Mouse (Mus musculus) gastrocnemius, adult 8-10 months (tissue): ENCODE measurements around the gene Kcnn4. TPM values are rescaled to one million over a fixed set of nuclear protein-coding genes. Genes with fewer than 3 reads are reported as not detected.
A peak's percentile ranks its signal among the peaks of the same experiment; 100 is the strongest.
"Not testable (repeated sequence)": the region's sequence is repeated elsewhere in the genome, so short reads cannot be mapped to it uniquely, and the experiment has no call there.

Experiments
- DNase-seq, 2 experiments: peaks; one replicate each; pipeline ENCODE4 v3.0.0; 2022; ENCODE audit warnings: low spot score in 2 of 2
- total RNA-seq, 4 experiments: library from RNA; stranded (reverse); gene quantifications; 2 replicates each; pipeline ENCODE4 v1.2.4; 2022

Gene Kcnn4
- total RNA-seq, 4 experiments from 2014 or later: 0.17 to 0.74 (median 0.24) TPM

GRCm38 (mm10) chr7:24391077-24391476, 21.0 kb downstream of the Kcnn4 start:
- peak in 1 of 2 experiments; percentile 18 for DNase-seq

DNA sequence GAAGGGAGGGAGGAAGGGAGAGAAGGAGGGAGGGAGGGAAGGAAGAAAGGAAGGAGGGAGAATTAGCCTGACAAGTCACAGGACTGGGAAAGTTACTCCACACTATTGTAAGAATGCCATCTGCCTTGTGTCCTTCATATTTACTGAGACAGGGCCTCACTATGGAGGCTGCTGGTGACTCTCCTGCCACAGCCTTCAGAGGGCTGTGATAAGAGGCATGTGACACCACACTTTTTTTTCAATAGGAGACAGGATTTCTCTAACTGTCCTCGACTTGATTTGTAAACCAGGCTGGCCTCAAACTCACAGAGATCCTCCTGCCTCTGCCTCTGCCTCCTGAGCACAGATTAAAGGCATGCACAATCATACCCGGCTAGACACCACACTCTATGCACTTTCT, 21.6 kb downstream of the Kcnn4 start:
- no peak for DNase-seq

GRCm38 (mm10) chr7:24394054-24394453, 24.0 kb downstream of the Kcnn4 start:
- DNase-seq: no peak

GRCm38 (mm10) chr7:24394475-24395161, 24.6 kb downstream of the Kcnn4 start:
- no peak for DNase-seq

GRCm38 (mm10) chr7:24396832-24397231, 26.8 kb downstream of the Kcnn4 start:
- no peak for DNase-seq

- DNase-seq: no peak
Observed at GRCm38 (mm10) chr7:24398364-24398913, 28.4 kb downstream of the Kcnn4 start.

- peak; percentile 94 to 96 for DNase-seq
Observed at GRCm38 (mm10) chr7:24399256-24400081, 29.4 kb downstream of the Kcnn4 start, which contains the start of gene Smg9. Smg9 (plus strand) TSS chr7:24399619.

DNA sequence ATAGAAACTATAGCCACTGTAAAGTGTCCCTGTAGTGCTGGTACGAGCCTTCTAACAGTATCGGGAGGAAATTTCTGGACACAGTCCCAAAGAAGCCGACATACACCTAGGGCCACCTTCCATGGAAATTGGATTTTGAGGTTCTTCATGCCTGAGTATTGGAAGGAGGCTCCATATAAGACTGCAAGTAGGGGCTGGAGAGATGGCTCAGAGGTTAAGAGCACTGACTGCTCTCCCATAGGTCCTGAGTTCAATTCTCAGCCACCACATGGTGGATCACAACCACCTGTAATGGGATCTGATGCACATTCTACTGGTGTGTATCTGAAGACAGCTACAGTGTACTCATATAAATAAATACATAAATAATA, 30.0 kb downstream of the Kcnn4 start:
- DNase-seq: no peak

GRCm38 (mm10) chr7:24400489-24400888, 30.4 kb downstream of the Kcnn4 start:
- DNase-seq: not testable (repeated sequence)

- no peak for DNase-seq
Observed at GRCm38 (mm10) chr7:24402851-24403250, 32.8 kb downstream of the Kcnn4 start.

DNA sequence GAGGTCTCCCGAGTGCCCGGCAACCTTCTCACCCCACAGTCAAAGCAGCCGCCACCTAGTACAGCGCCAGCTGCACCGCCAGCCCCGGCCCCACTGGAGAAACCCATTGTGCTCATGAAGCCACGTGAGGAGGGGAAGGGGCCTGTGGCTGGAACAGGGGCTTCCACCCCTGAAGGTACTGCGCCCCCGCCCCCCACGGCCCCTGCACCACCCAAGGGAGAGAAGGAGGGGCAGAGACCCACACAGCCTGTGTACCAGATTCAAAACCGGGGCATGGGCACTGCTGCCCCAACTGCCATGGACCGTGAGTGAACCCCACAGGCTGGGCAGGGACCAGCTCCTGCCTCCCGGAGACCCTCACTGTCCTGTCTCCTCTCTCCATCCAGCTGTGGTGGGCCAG, 35.6 kb downstream of the Kcnn4 start:
- DNase-seq: no peak

GRCm38 (mm10) chr7:24406528-24407344, 36.7 kb downstream of the Kcnn4 start:
- DNase-seq: peak; percentile 58 to 59

- DNase-seq: no peak
Observed at GRCm38 (mm10) chr7:24408186-24408585, 38.1 kb downstream of the Kcnn4 start.

DNA sequence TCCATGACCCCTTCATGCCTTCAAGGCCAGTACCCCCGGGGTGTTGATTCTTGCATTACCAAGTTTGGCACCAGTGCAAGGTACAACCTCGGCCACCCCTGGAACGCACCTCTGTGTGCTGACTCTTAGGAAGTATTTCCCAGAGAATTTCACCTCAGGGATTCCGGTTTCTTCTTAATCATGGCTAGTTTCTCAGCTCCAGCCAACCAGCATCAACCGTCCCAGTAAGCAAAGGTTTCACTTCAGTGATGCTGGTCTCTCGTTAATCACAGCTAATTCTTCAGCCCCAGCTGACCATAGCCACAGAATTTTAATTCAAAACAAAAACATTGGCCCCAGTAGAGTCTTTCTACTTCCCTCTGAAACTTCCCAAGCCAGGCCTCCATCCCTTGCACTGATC, 40.1 kb downstream of the Kcnn4 start:
- no peak for DNase-seq

- no peak for DNase-seq
Observed at GRCm38 (mm10) chr7:24410831-24411230, 40.8 kb downstream of the Kcnn4 start.

DNA sequence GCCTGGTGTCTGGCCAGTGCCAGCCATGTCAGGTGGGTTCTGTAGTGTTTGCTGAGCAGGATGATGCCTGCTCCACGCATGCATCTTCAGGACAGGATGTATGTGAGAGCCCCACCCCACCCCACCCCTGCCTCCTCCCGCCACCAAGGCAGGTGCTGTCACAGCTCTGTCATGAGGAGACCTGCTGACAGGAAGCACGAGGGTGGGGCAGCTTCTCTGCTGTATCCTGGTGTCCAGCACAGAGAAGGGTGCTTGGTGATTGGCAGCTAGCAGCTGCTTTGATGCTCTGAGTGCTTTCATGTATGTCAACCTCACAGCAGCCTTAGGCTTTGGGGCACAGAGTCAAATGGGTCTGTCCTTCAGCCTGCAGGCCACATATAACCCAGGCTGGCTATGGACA, 43.6 kb downstream of the Kcnn4 start:
- no peak for DNase-seq

DNA sequence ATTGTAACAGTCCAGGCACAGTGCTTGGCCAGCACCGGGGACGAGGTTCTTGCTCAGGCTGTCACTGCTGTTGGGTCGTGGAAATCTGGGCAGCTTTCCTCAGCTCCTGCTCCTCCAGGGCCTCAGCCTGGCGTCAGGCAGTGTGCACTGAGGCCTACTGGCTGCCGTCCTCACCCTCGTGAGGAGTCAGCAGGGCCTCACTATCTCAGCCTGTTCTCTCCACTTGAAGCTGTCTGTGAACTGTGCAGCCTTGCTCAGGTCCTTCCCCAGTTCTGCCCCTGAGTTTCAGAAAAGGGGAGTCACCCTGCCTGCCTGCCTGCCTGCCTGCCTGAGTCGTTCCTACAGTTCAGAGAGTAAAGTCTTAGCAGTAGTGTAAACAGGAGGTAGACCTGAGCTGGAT, 45.2 kb downstream of the Kcnn4 start:
- no peak for DNase-seq

GRCm38 (mm10) chr7:24419579-24419978, 49.5 kb downstream of the Kcnn4 start:
- DNase-seq: no peak

- no peak for DNase-seq
Observed at GRCm38 (mm10) chr7:24421648-24422047, 51.6 kb downstream of the Kcnn4 start.

DNA sequence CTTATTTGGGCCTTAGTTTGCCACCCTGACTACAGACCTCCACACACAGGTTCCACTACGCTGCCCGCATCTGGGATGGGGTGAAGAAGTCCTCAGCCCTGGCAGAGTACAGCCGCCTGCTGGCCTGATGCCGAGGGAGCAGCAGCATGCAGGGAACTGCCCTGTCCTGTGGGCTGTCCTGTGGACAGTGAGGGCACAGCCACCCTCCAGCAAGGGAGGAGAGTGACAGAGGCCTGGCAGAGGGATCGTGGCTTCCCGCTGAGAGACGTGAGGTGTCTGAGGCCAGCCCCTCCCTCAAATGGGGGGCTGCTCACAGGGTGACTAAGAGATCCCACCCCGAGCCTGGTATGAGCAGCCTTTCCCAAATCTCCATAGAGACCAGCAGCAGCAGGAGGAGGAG, 52.2 kb downstream of the Kcnn4 start:
- no peak for DNase-seq

- DNase-seq: no peak
Observed at GRCm38 (mm10) chr7:24423107-24423763, 53.2 kb downstream of the Kcnn4 start.
